Mouse (Mus musculus): Measurements from ENCODE around the gene Klhl5.

The Klhl5 gene

DNA sequence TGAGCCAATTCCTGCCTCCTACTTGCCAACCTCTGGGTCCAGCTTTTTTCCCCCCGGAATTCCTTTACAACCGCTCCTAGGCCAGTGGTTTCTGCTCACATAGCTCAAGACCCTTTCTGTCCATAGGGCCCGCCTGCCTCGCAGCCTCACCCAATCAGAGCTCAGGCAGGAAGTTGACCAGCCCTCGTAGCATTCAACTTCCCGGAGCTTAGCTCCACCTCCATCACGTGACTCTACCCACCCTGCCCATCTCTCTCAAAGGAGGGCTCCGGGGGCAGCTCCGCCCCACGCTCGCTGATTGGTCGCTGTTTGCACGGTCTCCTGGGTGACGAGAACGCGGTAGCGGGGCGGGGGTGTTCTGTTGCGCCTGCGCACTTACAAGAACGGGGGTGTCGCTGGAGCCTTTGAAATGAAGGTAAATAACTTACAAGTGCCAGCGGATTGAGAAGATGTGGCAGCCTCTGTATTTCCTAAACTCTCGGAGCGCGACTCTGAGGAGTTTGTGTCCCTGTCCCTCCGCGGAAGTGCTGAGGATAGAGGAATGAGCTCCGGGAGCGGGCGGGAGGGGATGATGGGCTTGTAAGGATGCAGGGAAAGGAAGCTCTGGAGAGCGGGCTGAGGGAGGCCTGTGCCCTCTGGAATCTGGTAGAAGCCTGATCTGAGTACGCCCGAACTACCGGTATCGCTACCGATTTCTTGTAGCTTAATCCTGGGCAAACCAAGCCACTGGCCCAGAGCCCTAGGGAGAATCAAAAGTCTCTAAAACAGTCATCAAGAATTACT, 92.2 kb downstream of the Klhl5 start, which contains the start of gene Wdr19:
Gene Wdr19 (plus strand): TSS at position 351 of the 783 bp plus-strand sequence.
- peak; percentile 99 to 100 for DNase-seq (ENCODE audit: low spot score in 2 of 2)

DNA sequence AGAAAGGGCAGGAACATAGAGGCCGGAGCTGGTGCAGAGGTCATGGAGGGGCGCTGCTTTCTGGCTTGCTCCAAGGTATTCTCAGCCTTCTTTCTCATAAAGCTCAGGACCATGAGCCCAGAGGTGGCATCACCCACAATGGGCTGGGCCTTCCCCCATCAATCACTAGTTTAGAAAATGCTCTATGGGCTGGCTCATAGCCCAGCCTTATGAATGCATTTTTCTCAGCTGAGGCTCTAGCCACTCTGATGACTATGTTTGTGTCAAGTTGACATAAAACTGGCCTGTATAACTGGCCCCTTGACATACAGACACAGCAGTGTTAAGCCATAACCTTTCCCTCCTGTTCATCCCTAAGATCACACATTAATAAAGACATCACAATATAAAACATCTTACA, 97.4 kb downstream of the Klhl5 start:
- DNase-seq (ENCODE audit: low spot score in 2 of 2): no peak

DNA sequence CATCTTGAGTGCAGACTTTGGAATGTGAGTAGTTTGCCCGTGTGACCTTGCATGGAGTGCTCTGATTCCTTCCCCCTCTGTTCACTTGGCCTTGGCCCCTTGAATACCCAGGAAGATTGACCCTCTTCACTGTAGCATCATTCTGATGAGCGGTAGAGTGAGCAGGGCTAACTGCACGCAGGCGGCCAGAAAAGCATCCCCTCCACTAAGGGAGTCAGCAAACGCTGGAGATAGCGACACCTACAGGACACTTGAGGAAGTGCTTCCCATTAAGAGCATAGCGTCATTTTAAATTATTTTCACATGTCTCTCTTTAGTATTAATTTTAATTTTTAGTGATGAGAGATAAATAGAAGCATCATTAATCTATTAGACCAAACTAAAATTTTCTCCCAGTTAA, 106.0 kb downstream of the Klhl5 start:
- DNase-seq (ENCODE audit: low spot score in 2 of 2): no peak

Data from right cerebral cortex, postnatal 10 days (tissue).